Mouse (Mus musculus) layer of hippocampus, adult 8-10 months (tissue): ENCODE data around the gene Nova2. TPM values are rescaled to one million over a fixed set of nuclear protein-coding genes. Genes with fewer than 3 reads are reported as not detected.

Experiments
- DNase-seq, 2 experiments: peaks; one replicate each; pipeline ENCODE4 v3.0.0; 2022; ENCODE audit warnings: low spot score in 2 of 2
- total RNA-seq, 4 experiments: library from RNA; stranded (reverse); gene quantifications; 2 replicates each; pipeline ENCODE4 v1.2.4; 2022

Gene Nova2
- 10 to 100 TPM; 71.3 to 76.7 (median 74.6) TPM for total RNA-seq

- peak; percentile 96 to 97 for DNase-seq
Observed at GRCm38 (mm10) chr7:18925162-18925938, at the start of gene Nova2. Gene Nova2, plus strand, starts transcription at chr7:18925888.

- no peak for DNase-seq
Observed at GRCm38 (mm10) chr7:18878691-18879090, 47.0 kb upstream of the Nova2 start.

GRCm38 (mm10) chr7:18883991-18884744 is 41.5 kb upstream of the Nova2 start:
- no peak for DNase-seq

GRCm38 (mm10) chr7:18884745-18885422 is 40.8 kb upstream of the Nova2 start:
- no peak for DNase-seq

GRCm38 (mm10) chr7:18886963-18887362 is 38.7 kb upstream of the Nova2 start:
- DNase-seq, result no peak

- DNase-seq, result no peak
Observed at GRCm38 (mm10) chr7:18890848-18891247, 34.8 kb upstream of the Nova2 start.

- DNase-seq, result peak; percentile 76 to 90
Observed at GRCm38 (mm10) chr7:18891872-18892599, 33.7 kb upstream of the Nova2 start.

GRCm38 (mm10) chr7:18893009-18893408 is 32.7 kb upstream of the Nova2 start:
- DNase-seq, result no peak

- DNase-seq, result no peak
Observed at GRCm38 (mm10) chr7:18893651-18894430, 31.8 kb upstream of the Nova2 start.

GRCm38 (mm10) chr7:18896536-18896935 is 29.2 kb upstream of the Nova2 start:
- DNase-seq, result peak; percentile 33 to 56

GRCm38 (mm10) chr7:18900513-18900912 is 25.2 kb upstream of the Nova2 start:
- DNase-seq, result no peak

- no peak for DNase-seq
Observed at GRCm38 (mm10) chr7:18902486-18902885, 23.2 kb upstream of the Nova2 start.

- no peak for DNase-seq
Observed at GRCm38 (mm10) chr7:18904971-18905370, 20.7 kb upstream of the Nova2 start.

GRCm38 (mm10) chr7:18909797-18910196 is 15.9 kb upstream of the Nova2 start:
- no peak for DNase-seq

- DNase-seq, result peak; percentile 97 to 99
Observed at GRCm38 (mm10) chr7:18910241-18910831, 15.4 kb upstream of the Nova2 start, which contains the start of gene Ccdc61. Gene Ccdc61, minus strand, starts transcription at chr7:18910415.

GRCm38 (mm10) chr7:18916254-18916653 is 9.4 kb upstream of the Nova2 start:
- DNase-seq, result no peak

GRCm38 (mm10) chr7:18917931-18918330 is 7.8 kb upstream of the Nova2 start:
- DNase-seq, result no peak

- DNase-seq, result peak; percentile 72 to 82
Observed at GRCm38 (mm10) chr7:18921069-18921468, 4.6 kb upstream of the Nova2 start.

- DNase-seq, result peak; percentile 89 to 91
Observed at GRCm38 (mm10) chr7:18922807-18923206, 2.9 kb upstream of the Nova2 start.

GRCm38 (mm10) chr7:18923267-18923666 is 2.4 kb upstream of the Nova2 start:
- peak; percentile 47 to 48 for DNase-seq
